Mouse (Mus musculus) liver (tissue): ENCODE measurements around the gene Olfr901.
"Not testable (repeated sequence)": the region's sequence is repeated elsewhere in the genome, so short reads cannot be mapped to it uniquely, and the experiment has no call there.

Experiments used
- DNase-seq: peaks from one replicate; pipeline ENCODE4 v3.0.0-alpha.2; 2020; ENCODE audit warnings: mixed read lengths

Gene Olfr901

DNA sequence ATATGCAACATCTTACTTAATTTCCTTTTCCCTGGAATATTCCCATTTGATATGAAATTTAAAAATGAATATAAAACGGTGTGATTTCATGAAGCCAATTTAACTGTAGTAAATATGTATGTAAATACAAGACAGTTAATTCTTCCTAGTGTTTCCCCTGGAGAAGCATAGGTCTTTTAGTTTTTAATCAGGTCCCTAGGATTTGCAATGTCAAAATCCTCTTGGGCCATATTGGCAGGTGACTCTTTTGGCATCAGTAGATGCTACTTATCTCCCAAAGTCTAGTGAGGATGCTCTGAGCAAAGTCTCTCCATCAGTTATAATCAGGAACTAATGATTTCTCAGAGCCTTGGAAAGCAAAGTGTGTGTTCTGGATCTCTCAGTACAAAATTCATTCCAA lies at the start of gene Olfr901:
Gene Olfr901, plus strand, starts transcription at position 301 of the 400 bp plus-strand sequence.
- no peak for DNase-seq

DNA sequence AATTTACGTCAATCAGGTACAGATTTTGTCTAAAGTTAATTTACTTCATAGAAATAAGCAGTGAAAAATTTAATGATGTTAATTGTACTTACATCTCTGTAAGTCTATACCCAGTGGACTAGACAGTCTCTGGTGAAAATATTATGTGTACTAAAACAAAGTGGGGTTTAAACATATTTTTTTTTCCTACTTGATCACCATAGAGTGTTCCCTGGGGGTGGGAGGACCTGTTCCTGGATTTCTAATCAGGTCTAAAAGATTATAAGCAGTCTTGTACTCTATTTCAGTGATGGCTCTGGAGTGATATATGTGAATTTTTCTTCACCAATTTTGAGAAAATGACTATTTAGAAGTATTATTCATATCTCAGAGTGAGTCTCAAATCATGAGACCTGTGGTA lies 27.9 kb upstream of the Olfr901 start, which contains the start of gene Olfr147:
Gene Olfr147, plus strand, starts transcription at position 301 of the 400 bp plus-strand sequence.
- no peak for DNase-seq

DNA sequence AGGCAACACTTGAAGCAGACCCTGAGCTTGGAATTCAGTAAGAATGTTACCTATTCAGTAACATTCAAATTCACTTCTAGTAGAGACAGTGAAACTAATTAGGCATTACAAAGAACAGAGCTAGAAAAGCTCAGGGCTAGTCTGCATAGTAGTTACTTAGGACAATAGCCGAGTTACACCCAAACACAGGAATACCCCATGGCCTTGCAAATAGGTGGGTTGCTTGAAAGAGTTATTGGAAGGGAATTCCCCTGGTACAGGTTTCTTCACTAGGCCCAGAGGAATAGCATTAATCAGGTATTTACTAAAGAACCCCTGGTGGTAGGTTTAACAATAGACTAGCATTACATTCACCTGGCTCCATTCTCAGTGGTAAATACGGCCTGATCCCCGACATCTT lies 21.8 kb upstream of the Olfr901 start:
- not testable (repeated sequence) for DNase-seq

DNA sequence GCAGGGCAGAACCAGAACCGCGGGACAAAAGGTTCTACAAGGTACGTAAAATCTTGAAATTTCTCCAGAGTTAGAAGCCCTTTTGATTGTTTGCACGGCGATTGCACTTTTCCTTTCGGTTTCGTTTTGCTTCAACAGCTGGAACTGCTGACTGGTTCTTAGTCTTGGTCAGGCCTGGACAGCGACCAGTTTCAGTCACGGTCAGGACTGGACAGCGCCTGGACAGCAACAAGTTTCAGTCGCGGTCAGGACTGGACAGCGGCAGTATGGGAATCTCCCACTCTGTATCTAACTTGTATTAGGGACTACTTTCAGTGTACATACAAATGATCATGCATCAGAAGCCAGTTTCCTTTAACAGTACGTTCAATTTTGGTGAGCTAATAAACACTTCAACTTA lies 15.8 kb upstream of the Olfr901 start:
- peak; percentile 19 for DNase-seq

DNA sequence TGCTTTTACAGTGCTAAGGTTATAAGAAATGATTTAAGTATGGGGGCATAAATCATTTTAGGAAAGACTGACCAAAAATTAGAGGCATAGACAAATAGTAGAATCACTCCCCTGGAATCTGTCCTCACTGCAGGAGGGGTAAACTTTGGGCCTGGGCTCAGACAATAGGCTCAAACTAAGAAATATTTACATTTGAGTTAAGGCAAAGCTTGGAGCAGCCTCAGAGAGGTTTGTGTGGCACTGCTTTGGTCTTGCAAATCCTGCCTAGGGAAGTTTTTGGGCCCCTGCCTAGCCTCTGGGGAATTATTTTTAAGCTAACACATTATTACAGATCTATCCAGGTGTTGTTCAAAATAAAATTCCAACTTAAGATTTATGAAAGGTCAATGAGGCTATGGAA lies 5.5 kb upstream of the Olfr901 start:
- DNase-seq = no peak

DNA sequence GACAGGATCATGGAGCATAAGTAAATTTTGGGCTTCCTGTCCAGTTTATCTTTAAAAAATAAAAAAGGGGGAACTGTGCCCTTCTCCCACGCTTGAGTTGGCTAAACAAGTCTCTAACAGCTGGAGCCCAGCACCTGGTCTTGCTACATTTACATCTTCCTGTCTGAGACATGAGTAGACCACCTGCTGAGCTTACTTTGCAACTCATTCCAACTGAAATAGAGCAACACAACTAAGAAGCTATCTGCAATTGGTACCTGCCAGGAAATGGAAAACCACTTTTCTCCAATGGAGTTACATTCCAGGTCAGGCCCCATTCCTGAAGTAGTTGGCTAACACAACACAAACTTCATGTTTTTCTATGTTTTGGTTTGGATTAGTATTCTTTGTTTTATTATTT lies 2.2 kb upstream of the Olfr901 start:
- no peak for DNase-seq

DNA sequence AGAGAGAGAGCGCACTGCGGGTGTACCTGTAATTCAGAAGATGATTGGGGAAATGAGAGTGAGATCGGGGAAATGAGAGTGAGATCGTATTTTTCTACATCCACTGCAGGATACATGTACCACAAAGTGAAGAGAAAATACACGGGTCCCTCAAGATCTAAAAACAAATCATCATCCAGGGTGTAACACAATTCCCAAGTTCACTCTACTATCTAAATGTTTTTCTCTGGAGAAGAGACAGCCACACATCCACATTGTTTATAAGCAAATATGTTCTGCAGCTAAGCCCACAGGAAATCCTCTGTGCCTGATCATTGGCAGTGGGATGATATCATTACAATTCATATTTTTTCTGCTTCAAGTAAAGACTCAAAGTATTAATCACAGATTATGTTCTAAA lies 18.1 kb downstream of the Olfr901 start, which contains the start of gene Olfr902:
Gene Olfr902, plus strand, starts transcription at position 301 of the 400 bp plus-strand sequence.
- DNase-seq = no peak

DNA sequence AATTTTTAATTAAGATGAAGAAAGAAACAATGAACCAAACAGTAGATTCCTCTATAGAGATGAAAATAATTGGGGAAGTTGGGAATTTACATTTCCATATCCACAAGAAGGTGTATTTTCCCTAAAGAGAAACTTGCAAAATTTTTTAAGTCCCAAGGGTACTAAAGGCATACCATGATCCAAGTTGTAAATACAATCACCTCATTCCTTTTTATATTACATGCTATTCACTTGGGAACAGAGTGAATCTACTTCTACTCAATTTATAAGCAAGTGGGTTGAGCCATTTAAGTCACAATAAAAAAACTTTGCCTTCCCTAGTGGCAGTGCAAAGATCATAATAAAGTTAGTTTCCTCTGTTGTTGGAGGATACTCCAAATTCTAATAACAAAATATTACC lies 33.6 kb downstream of the Olfr901 start, which contains the start of gene Olfr904:
Gene Olfr904, plus strand, starts transcription at position 301 of the 400 bp plus-strand sequence.
- DNase-seq = no peak

DNA sequence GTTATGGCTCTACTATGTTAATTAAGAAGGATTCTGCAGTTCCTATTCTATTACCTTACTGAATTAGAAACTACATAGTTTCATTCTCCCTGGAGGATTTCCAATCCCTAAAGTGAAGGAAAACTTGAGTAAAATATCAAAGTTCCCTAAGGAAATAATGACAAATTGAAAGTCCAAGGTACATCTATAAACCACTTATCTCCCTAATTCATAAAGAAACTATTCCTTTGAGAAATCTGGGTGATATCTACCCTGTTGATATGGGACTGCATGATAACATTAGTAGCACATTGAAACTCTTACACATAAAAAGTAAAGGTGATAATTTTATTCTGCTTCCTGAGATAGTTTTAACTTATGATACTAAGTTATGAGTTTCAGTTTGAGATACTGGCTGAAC lies 41.6 kb downstream of the Olfr901 start, which contains the start of gene Olfr905:
Gene Olfr905, plus strand, starts transcription at position 301 of the 400 bp plus-strand sequence.
- no peak for DNase-seq
